Mouse (Mus musculus) small intestine, adult 2 months (tissue): ENCODE measurements around the gene Timm23.

Experiments
- CTCF ChIP-seq: fragments of 200-500 bp; IDR thresholded peaks from 2 replicates; pipeline ENCODE4 v1.5.1; 2012; ENCODE audit warnings: low read depth, mild to moderate bottlenecking, control low read depth, inconsistent platforms, low read length, moderate library complexity, mixed read lengths; ENCODE audit not compliant: insufficient replicate concordance, insufficient read length; ENCODE audit errors: extremely low read depth
- POLR2A ChIP-seq: fragments of 200-500 bp; IDR thresholded peaks from 2 replicates; pipeline ENCODE4 v1.6.1; 2012; ENCODE audit warnings: low read depth, mild to moderate bottlenecking, control low read depth, inconsistent platforms, low read length, moderate library complexity

DNA sequence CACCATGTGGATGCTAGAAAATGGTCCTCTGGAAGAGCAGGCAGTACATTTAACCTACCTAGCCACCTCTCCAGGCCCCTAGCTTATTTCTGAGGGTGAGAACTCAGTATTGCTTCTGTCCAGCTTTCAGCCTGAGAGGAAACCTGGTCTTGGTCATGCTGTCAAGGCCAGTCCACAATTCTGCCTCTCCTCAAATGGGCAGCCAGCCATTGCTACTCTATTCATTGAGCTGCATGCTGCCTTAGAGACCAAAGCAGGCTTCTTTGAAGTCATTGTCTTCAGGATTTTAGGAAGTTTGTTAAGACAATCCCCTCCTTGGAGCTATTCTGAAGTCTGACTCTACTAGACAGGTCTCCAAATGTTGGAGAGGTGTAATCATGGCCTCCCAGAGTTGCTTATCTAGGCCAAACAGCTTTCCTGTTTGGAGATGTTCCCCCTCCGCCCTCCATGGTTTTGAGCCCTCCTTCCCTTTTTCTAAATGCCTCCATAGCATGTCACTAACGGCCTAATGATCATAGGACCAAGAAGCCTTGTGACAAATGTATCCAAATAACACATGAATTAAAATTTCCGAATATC lies 33.0 kb downstream of the Timm23 start:
- TF ChIP-seq POLR2A (no peak), CTCF (no peak)
